Mouse (Mus musculus): ENCODE measurements around the gene Apbb1.

DNA sequence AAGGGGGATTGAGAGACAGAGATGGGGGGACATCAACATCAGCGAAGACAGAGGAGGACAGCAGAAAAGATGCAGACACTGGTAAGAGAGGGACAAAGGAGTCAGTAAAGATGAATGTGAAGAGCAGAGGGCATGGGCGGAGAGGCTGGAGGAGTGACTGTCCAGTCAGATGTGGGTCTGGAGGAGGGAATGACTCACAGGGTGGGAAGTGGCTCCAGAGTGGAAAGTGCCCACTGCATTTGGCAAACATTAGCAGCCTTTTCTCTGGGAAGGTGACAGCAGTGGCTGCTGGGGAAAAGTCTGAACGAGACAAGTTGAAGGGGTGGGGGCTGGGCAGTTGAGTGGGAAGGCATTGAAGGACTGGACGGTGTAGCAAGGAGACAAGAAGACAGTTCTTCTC is 39.6 kb upstream of the Apbb1 start:
- TF ChIP-seq POLR2A (IDR thresholded peaks at IDR 0.05; ENCODE audit: low read depth, low read length) (no peak), CTCF (IDR thresholded peaks at IDR 0.05; ENCODE audit: extremely low read depth, insufficient read length, insufficient replicate concordance, low read depth, low read length) (no peak)

All from small intestine, adult 2 months (tissue).